Mouse (Mus musculus): ENCODE data around the gene Mical2. TPM values are rescaled to one million over a fixed set of nuclear protein-coding genes. Genes with fewer than 3 reads are reported as not detected.

Gene Mical2
- total RNA-seq, 2 experiments from 2014 or later = 0.46 to 0.52 TPM

DNA sequence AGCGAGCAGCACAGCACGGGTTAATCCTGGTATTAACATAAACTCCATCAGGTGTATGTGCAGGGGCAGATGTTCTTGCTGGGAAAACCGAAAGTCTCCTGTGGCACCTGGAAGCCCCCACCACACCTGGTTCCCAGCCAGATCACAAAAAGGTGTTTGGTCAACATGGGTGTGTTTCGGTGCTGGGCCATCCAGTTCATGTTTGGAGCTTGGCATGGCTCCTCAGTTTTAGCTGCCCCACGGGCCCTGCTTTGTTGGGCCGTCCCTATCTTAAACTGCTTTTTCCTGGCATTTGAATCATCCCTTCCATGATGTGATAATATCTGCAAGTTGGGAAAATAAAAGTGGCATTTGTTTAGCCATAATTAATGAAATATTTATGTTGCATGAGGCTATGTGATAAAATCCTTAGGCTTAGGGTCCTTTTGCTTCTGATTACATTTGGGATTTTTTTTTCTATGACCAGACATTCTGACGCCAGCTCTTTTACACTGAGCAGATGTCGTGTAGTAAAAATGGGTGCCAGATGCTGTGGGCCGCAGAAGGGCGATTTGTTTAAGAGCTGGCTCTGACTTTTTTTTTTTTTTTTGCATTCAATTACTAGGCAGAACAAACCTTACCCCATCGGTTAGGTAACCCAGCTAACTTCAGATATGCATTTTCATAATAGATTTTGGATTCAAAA, 164.7 kb downstream of the Mical2 start:
- no peak for ATAC-seq (replicated peaks; ENCODE audit: poor library complexity)

DNA sequence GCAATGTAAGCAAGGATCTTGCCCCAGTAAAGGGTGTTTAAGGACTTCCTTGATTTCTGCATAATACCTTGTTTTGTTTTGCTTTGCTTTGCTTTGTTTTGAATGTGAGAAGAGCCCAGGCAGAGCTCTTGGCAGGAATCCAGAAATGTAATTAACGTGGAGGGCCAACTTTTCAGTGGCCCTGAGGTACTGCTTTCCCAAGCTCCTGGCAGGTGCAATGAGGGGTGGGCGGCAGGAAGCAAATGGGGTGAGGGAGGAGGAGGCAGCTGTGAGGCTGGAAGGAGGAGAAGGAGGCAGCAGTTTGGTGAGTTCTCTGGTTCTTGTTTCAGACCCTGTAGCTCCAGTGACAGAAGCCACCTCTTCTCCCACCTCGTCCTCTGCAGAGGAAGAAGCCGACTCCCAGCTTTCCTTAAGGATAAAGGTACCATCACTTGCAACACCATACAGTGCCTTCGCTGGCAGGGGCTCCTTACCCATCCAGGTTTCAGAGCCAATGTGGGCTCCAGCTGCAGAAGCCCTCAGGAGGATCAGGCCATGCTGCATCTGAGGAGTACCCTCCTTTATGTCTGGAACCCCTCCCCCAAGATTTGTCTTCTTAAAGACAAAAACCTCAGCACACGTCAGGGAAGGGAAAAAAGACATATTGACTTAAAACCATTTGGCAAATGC, 165.4 kb downstream of the Mical2 start:
- no peak for ATAC-seq (replicated peaks; ENCODE audit: poor library complexity)

DNA sequence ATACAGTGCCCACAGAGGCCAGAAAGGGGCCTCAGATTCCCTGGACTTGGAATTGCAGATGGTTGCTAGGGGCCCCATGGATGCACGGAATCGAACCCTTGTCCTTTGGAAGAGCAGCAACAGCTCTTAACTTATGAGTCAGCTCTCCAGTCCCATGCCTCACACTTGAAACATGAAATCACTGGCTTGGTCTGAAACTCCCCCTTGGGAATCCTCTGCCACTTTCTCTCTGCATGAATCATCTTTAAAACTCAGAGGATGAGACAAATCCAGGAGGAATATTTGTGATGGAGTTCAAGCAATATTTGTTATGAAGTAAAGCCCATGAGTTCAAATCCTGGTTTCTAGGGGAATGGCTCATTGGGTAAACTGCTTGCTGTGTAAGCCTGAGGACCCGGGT, 172.1 kb downstream of the Mical2 start:
- no peak for ATAC-seq (replicated peaks; ENCODE audit: poor library complexity)

DNA sequence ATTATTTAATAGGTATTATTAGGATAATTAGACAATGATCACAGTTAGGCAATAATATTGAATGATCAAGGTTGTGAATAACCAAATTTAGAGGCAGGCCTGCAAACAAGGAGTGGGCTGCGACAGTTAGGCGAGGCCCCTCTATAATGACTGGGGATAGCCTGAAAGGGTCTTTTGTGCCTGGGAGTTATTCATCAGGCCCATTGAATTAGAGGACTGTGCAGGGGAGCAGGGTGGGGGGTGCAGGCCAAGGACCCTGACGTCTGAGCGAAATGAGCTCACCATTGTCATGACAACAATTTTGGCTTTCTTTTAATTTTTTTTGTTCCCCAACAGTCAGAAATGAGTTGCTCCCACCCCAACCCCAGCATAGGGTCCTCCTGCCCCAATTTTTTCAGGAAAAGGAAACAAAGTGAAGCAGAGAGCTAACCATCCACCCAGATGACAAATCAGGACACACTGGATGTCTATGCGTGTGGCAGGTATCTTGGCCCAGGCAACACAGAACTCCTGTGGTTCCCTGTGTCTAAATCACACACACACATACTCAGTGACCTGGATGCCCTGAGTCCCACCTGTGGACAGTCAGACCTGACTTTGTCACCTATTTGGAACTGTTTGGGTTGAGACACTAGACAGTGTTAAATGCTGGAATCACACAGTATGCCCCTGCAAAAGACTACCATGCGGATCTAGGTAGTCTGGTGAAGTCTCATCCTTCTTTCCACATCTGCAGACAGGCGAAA, 173.9 kb downstream of the Mical2 start:
- ATAC-seq (replicated peaks; ENCODE audit: poor library complexity) = no peak

DNA sequence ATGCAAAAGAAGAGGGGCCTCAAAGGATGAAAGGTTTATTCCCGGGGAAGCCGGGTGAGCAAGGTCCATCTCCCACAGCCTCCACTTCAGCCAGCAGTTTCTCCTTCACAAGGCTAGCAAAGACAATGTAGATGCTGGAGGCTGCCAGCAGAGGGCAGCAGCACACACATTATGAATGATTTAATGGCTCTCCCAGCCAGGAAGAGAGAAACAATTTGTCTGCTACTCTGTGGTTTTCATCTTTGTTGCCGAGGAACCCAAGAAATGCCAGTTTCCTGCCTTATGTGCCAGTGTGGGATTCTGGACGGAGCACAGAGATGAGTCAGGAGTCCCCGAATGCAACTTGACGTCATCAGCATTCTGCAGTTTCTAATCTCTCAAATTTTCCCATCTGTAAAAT, 174.5 kb downstream of the Mical2 start:
- ATAC-seq (replicated peaks; ENCODE audit: poor library complexity) = peak; percentile 86

DNA sequence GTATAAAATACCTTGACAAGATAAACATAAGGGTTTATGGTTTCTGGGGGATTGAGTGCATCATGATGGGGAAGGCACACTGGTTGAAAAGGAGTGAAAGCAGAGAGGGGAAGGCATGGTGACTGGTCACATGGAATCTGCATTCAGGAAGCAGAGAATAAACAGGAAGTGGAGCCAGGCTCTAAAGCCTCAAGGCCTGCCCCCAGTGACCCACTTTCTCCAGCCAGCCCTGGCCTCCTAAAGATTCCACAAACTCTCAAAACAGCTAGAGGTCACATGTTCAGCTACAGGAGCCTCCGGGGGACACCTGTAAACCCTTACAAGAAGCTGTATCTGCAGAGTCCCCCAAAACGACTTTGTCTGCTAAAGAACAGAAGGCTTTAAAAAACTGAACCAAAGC, 179.4 kb downstream of the Mical2 start:
- peak; percentile 48; the same call in 1 of the 2 replicates for ATAC-seq (replicated peaks; ENCODE audit: poor library complexity)

DNA sequence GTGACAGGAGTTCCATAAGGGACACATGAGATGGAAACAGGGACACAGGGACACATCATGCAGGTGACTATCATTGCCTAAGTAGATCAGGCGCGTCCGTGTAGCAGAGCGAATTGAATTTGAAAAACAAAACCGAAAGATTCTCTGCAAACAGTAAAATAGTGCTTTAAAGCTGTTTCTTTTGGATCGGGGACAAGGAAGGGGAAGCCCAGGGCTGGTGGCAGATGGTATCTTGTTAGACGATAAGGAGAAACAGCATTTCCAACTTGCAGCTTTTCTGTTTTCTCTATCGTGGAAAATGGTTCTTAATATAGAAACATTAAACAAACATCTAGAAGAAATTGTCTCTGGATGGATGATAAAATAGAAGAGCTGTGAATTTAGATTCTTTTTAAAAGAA, 179.9 kb downstream of the Mical2 start:
- no peak for ATAC-seq (replicated peaks; ENCODE audit: poor library complexity)

DNA sequence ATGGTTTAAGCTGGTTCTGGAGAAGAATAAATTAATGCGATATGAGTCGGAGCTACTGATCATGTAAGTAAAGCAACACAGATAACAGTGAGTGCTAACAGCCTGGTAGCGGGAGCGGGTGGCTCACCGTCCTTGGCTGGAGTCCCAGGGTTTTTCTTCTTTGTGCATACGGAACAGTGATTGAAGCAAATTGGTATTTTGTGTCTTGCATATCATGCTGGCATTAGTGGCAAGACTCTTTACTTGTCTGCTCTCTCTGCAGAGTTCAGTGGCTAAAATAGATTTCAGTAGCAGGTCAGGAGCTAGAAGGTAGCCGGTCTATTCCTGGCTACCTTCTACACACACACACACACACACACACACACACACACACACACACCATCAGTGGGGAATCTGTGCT, 181.9 kb downstream of the Mical2 start:
- no peak for ATAC-seq (replicated peaks; ENCODE audit: poor library complexity)

DNA sequence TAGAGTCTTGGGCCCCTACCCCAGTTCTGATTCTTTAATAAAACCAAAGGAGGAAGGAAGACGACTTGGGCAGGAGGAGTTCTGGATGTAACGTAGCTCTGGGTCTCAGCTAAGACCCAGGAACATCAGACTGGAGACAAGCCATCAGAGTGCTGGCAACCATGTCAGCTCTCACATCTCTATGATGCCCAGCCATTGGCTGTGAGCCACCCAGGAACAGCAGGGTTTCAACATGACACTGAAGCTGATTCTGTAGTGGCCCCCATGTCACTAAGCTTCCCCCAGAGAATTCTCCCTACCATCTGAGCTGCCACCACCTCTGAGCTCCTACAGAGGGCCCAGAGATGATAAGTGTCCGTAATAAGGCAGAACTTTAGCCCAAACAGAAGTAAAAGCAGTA, 184.3 kb downstream of the Mical2 start:
- no peak for ATAC-seq (replicated peaks; ENCODE audit: poor library complexity)

DNA sequence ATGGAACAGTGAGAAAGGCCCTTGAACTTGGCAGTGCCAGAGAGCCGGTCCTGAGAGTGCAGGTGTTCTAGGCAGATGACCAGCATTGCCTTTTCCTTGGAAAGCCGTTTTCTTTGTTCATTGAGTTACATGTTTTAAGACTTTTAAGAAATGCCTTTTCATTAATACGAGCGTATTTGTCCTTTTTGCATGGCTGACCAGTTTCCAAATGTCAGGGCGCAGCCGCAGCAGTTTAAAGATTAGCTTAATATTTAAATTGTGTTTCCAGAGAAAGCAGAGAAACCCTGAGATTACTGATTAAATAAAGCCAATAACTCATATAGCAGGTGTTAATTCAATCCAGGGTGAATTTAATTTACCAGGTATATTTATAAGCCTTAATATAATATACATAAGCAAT, 187.6 kb downstream of the Mical2 start:
- no peak for ATAC-seq (replicated peaks; ENCODE audit: poor library complexity)

DNA sequence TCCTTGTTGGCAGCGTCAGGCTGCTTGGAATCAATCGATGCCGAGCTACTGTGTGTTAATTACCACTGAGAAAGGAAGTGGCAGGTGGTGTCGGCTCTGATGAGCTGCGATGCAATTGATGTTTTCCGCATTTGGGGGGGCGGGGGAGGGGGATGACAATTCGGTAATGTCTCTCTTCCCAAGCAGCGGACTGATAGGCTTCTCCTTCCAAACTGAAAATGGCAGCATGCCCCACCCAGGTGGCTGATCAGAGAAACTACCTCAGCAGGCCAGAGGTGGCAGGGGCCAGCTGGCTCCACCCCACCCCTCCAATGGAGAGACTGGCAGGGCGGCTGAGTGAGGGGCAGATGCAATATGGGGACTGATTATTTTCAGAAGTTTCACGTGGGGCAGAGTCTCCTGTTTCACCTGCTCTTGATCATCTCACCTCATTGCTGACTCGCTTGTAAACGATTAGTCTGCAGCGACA, 190.4 kb downstream of the Mical2 start:
- ATAC-seq (replicated peaks; ENCODE audit: poor library complexity) = no peak

DNA sequence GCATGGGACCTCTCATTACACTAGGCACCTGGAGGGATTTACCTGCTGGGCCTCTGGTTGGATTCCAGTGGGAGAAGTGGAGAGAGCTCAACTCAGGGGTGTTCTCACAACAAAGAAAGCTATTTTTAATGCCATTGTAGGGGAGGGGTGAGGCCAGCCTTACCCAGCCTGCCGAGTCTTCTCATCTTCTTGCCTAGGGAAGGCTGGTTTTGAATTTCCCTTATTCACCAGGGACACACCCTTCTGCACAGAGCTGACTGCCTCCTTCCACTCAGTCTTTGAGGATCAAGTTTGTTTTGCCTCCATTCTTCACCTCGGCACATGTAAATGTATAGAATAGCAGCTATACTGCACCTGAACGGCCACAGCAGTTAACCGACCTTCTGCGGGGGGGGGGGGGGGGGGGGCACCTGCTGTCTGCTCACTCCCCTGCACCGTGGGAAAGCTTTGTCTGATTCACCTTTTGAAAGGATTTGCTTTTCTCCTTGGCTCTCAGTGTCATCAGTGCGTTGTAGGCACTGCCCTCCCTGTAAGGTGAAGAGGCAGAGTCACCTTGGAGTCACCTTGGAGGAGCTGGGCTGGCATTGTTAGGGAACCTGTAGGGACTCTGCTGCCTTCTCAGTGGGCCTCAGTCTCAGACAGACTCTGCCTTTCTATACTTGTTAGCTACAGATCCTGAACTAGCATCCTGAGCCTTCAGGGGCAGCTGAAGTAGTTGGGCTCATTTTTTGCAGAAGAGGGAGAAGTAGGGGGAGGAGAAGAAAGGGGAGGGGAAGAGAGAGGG, 191.3 kb downstream of the Mical2 start:
- no peak for ATAC-seq (replicated peaks; ENCODE audit: poor library complexity)

DNA sequence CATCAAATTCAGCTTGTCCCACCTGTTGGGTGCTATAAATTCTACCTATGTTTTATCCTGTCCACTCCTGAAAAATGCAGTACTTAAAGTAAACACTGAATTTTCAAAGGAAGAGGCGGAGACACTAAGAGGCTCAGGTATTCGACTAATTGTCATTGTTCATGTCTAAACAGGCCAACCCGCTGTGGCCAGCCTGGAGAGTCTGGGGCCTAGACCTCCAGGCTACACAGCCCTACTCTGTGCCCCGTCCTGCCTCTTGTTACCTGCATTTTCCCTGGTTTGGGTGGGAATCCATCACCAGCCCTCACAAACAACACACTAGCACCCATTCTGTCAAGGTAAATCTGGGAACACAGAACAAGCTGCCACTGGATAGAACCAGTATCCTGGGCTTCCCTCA, 191.9 kb downstream of the Mical2 start:
- no peak for ATAC-seq (replicated peaks; ENCODE audit: poor library complexity)

DNA sequence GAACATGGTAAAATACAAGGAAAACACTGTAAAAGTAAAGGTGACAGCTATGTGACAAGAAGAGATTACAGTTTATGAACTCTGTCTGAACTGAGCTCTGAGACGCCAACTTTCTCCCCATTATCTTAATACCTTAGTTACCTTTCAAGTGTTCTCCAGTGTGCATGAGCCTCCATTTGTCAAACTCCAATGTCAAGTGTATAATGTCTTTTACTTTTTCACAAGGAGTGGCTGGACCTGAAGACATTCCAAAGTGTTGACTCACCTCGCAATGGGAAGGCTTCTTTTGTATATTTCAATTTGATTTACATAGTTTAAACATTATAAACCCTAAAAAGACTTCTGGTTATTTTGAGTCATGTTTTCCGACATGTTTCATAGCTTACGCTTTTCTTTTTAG, 197.8 kb downstream of the Mical2 start:
- no peak for ATAC-seq (replicated peaks; ENCODE audit: poor library complexity)

DNA sequence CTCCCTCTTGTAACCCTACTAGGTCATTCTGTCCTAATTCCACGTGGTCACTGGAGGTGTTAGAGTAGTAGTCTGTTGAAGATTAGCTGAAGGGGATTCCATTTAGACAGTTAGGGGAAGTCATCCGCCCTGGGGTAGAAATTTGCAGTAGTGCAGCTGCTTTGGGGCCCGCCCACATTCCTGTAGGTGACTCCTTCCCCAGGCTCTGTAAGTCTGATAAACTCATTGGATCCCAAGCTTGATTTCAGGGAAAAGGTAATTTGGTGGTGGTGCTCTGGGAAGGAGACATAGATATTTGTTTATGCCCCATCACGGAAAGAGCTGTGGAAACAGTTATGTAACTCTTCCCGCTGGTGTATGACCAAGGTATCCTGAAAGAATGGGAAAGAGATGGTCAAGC, 201.2 kb downstream of the Mical2 start:
- ATAC-seq (replicated peaks; ENCODE audit: poor library complexity) = no peak

DNA sequence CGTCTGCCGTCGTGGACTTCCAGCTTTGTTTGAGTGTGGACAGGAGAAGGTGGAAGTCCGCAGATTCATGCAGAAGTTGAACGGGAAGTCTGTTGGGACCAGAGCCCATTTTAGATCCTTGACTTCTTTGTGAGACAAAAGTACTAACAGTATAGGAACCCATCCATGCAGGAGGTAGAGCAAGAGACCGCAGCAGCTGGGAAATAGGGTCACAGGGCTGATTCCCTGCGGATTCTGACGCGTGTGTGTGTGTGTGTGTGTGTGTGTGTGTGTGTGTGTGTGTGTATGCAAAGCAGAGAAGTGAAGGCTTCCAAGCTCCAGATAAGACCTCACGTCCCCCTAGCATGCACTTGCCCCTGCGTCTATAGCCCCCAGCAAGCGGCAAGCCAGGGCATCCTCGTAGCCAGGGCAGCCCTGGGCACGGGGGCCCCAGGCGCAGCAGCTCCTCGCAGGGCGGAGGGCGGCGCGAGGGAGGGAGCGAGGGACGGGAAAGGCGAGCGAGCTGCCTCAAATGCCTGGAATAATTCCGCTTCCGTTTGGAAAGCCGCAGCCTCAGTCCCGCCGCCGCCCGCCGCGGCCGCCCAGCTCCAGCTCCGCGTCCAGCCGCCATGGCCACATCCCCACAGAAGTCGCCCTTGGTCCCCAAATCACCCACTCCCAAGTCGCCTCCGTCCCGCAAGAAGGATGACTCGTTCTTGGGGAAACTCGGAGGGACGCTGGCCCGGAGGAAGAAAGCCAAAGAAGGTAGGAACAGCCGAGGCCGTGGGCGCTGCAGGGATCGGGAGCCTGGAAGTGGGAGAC, 201.9 kb downstream of the Mical2 start, which contains the start of gene Parva:
Parva (plus strand) TSS at position 149 of the 801 bp plus-strand sequence.
- ATAC-seq (replicated peaks; ENCODE audit: poor library complexity) = no peak

DNA sequence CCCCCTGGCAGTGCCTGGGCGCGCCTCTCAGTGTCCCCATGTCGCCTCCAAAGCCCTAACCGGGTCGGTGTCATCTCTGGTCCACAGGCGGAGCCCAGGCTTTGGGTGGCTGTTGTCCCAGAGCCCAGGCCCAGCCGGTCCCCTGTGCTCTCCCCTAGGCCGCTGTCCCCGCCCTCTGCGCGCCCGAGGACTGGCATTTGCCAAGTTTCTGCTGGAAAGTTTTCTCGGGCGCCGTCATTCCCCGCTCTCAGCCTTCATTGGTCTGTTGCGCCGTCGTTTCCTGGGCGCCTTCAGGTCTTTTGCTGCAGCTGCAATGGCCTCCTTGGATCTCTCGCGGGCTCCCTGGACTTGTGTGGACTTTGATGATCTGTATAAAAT, 202.5 kb downstream of the Mical2 start:
- ATAC-seq (replicated peaks; ENCODE audit: poor library complexity) = no peak

DNA sequence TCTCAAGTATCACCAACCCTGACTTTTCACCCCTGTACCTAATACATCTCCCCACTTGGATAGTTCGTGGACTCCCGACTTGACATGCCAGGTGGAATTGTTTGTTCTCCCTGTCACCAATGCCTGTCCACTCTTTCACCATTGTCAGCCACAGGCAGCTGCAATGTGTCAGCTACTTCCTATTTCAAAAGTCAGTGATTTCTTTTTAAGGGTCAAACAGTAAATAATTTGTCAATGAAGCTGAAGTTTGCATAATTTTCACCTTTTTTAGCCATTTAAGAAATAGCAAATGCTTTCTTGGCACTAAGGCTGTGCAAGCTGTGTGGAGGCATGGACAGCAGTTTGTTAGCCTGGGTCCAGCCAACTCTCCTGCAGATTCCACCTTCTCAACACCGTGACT, 214.2 kb downstream of the Mical2 start:
- no peak for ATAC-seq (replicated peaks; ENCODE audit: poor library complexity)

DNA sequence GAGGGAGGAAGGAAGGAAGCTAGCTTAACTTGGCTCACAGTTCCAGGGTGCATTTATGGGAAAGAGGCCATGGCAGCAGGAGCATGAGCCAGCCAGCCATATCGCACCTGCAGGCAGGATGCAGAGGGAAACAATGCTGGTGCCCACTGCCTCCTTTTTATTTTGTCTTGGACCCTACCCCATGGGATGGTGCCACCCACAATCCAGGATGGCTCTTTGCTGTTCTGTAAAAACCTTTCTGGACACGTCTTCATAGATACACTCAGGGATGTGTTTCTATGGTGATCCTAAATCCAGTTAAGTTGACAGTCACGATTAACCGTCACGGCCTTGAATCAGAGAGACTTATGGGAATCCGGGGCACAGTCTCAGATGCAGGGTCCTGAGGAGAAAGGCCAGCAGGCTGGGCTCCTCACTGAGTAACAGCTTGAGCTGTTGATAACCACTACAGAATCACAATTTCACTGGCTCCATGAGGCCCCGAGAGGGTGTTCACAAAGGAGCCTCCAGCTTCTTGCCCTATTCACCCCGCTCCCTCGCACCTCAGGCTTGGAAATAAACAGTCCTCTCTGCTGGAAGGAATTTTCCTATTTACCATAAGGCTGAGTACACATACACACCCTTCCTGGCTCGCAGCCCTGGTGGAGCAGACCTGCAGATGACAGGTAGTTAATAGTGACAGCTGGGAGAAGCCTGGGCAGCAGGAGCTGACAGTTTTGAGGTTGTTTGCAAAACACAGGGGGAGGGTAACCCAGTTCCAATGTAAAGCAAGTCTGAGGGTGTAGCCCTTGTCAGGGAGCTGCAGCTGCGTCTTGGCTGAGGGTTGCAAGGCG, 218.7 kb downstream of the Mical2 start:
- ATAC-seq (replicated peaks; ENCODE audit: poor library complexity) = no peak

DNA sequence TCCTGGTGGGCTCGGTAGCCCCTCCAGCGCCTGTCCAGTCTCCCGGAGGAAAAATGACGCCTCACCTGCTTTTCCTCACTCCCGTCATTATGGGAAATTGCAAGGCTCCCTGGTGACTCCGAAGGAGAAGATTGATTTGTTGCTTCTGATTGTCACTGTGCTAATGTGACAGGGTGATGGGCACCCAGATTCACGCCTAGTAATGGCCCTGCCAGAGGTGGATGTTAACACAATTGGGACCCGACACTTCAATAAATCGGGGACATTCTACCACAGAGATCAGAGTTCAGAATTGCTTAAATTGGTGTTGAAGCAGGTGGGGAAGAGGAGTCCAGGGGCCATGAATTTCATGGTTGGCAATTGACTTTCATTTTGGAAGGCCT, 219.3 kb downstream of the Mical2 start:
- no peak for ATAC-seq (replicated peaks; ENCODE audit: poor library complexity)

All from megakaryocyte progenitor cell, adult 5-6 weeks (primary cell).